Mouse (Mus musculus) left cerebral cortex, postnatal 10 days (tissue): Measurements from ENCODE around the gene Pdcd11. TPM values are rescaled to one million over a fixed set of nuclear protein-coding genes. Genes with fewer than 3 reads are reported as not detected.
A peak's percentile ranks its signal among the peaks of the same experiment; 100 is the strongest.
"Not testable (repeated sequence)": the region's sequence is repeated elsewhere in the genome, so short reads cannot be mapped to it uniquely, and the experiment has no call there.

Experiments used
- DNase-seq, 2 experiments: peaks; one replicate each; pipeline ENCODE4 v3.0.0; 2021 to 2022; ENCODE audit warnings: low spot score in 2 of 2, mixed read lengths in 1 of 2; ENCODE audit errors: extremely low spot score in 1 of 2
- intact Hi-C: fragments of 180-260 bp; cut with DNase I; formaldehyde crosslinking; loops from one replicate; pipeline ENCODE4 v1.15.1; 2025
- total RNA-seq, 2 experiments: library from RNA; stranded (reverse); gene quantifications; 2 replicates each; pipeline ENCODE4 v1.2.3; 2021

Pdcd11 gene
- total RNA-seq, 2 experiments from 2014 or later: 14.2 to 14.8 TPM

- peak in 1 of 2 experiments; percentile 16 for DNase-seq
- intact Hi-C loops: no loop called here
Observed at GRCm38 (mm10) chr19:47118634-47119033, 28.1 kb downstream of the Pdcd11 start.

GRCm38 (mm10) chr19:47121054-47121453 lies 30.5 kb downstream of the Pdcd11 start:
- intact Hi-C loops: loop anchor here (2.0 kb wide), 1 partner anchor 48 kb away; no protein-coding TSS in a partner anchor
- peak in 1 of 2 experiments; percentile 30 for DNase-seq

DNA sequence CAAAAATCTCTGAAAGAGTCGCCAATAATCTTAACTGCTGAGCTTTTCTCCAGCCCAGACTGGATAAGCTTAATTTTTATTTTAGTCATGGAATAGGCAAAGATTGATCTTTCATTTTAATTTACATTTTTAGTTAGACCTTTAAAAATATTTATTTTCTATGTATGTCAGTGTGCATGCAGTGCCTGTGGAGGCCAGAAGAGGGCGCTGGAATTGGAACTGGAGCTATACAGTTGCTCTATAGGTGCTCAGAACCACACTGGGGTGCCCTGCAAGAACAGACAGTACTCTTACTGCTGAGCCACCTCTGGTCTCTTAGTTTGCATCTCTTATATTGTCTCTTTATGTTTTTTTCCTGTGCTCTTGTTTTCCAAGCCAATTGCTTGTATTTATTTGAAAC lies 32.2 kb downstream of the Pdcd11 start:
- intact Hi-C loops: no loop called here

GRCm38 (mm10) chr19:47128164-47128563 lies 37.6 kb downstream of the Pdcd11 start:
- intact Hi-C loops: no loop called here
- no peak for DNase-seq

More for the DNA sequence above, 32.2 kb downstream of the Pdcd11 start:
- DNase-seq: no peak

- no peak for DNase-seq
- intact Hi-C loops: no loop called here
Observed at GRCm38 (mm10) chr19:47128835-47129234, 38.3 kb downstream of the Pdcd11 start.

DNA sequence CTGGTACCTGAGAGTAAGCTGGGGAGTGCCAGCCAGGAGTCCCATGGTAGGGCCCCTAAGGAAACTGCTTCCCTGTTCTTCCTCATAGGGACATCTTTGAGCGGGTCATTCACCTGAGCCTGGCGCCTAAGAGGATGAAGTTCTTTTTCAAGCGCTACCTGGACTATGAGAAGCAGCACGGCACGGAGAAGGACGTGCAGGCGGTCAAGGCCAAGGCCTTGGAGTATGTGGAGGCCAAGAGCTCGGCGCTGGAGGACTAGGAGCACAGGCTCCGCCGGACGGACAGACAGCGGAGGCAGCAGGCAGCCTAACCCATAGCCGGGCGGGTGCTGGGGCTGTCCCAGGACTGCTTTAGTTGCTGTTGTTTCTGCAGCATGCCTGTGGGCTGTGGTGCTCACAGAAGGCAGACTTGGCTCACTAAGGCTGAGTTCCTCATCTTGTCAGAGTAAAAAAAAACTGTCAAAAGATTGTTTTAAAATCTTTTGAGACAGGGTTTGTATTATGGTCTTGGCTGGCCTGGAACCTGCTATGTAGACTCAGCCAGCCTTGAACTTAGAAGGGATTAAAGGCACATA lies 40.1 kb downstream of the Pdcd11 start:
- intact Hi-C loops: no loop called here
- DNase-seq: no peak

DNA sequence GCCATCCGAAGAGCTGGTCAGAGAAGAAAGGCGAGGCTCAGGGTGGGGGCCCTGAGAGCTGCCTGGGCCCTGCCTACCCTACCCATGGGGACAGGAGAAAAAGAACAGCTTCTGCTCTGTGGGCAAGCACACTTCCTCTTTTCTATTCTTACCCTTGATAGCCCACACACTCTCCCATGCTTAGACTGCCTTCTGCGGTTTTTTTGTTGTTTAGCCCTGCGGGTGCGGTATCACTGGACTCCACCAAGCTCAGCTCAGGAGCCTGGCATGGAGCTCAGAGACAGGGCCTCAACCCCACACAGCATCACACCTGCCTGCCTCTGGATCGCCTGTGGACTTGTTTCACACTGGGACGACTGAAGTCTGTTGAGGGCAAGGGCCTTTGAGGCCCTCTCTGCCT lies 42.6 kb downstream of the Pdcd11 start:
- intact Hi-C loops: no loop called here
- DNase-seq: no peak

GRCm38 (mm10) chr19:47135568-47135967 lies 45.0 kb downstream of the Pdcd11 start:
- intact Hi-C loops: no loop called here
- DNase-seq: no peak

DNA sequence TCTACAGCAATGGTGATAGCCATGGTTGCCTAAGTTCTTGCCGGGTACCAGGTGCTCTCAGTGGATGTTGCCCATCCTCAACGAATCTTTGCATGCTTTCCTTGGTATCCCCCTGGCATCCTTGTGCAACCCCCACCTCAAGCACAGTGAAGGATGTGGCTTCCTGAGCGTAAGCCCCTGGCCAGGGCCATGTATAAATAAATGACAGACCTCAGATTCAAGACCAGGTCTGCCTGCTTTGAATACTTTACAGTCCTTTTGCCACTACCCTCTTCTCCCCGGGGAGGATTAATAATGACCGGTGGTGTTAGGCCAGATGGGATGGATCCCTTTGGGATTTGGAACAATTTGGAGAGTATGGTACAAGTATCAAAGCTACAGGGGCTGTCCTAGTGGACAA lies 45.6 kb downstream of the Pdcd11 start:
- DNase-seq: no peak
- intact Hi-C loops: no loop called here

GRCm38 (mm10) chr19:47137051-47137581 lies 46.5 kb downstream of the Pdcd11 start:
- DNase-seq: peak in 1 of 2 experiments; percentile 63
- intact Hi-C loops: no loop called here

- intact Hi-C loops: no loop called here
- peak; percentile 45 to 75 for DNase-seq
Observed at GRCm38 (mm10) chr19:47137771-47138421, 47.3 kb downstream of the Pdcd11 start, which contains the start of gene Calhm2. Gene Calhm2, minus strand, starts transcription at chr19:47138294.

GRCm38 (mm10) chr19:47139611-47140010 lies 49.0 kb downstream of the Pdcd11 start:
- intact Hi-C loops, DNase-seq: not testable (repeated sequence)

- intact Hi-C loops: no loop called here
- no peak for DNase-seq
Observed at GRCm38 (mm10) chr19:47142438-47142837, 51.9 kb downstream of the Pdcd11 start.

DNA sequence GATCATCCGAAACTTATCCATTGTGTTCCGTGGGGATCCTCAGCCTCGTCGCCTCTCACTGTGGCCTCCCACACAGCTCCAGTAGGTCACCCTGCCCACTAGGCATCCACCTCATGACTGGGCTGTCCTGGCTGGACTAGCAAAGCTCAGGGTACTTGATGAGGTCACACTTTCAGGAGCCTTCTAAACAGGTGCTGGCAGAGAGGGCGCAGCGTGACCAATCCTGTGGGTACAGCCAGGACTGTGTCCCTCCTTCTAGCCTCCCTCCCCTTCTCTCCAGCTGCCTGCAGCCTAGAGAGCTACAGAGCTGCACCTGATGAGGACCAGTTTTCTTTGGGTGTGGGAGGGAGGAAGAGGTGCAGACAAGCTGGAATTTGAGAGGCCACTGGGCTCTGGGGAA lies 53.6 kb downstream of the Pdcd11 start, which contains the start of gene Calhm1:
Gene Calhm1, minus strand, starts transcription at position 101 of the 400 bp plus-strand sequence.
- intact Hi-C loops: no loop called here
- no peak for DNase-seq

GRCm38 (mm10) chr19:47148267-47148847 lies 57.8 kb downstream of the Pdcd11 start:
- intact Hi-C loops: no loop called here
- DNase-seq: no peak

DNA sequence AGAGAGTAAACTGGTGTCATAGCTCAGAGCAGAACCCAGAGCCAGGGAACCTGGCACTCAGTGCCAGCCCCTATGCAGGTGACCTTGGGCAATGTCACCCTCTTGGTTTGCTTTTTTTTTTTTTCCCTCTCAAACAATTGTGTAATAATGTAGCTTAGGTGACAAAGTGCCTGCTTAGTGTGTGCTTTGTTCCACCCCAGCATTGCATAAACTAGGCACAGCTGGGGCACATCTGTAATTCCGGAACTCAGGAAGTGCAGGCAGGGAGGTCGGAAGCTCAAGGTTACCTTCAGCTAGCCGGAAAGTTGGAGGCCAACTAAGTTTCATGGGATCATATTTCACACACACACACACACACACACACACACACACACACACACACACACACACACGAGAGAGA lies 59.3 kb downstream of the Pdcd11 start:
- DNase-seq: no peak
- intact Hi-C loops: no loop called here

DNA sequence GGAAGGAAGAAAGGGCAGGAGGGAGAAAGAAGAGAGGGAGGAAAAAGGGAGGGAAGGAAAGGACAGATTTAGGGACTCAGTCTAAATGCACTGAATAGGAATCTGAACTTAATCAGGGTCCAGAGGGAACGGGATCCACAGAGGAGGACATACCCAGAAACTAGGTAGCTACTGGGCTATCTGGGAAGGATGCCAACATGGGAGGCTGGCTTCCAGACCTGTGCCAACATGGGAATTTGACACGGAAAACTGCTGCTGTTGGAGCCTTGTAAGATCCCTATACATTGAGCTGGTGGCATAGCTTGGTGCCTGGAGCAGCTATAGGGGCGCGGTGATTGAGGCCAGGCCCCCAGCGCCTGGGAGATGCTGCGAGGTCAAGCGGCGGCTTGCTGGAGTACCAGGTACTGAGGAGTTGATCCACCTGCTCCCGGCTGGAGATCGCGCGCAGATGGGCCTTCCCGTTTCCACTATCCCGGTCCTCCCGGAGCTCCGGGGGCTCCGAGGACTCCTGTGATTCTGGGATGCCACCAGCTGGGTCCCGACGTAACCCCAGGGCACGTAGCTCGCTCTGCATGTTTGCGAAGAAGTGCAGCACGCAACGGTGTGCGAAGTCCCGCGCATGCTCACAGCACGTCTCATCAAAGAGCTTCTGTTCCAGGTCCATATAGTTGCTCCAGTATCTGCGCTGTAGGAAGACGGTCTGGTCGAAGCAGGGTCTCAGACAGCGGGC lies 60.9 kb downstream of the Pdcd11 start:
- no peak for DNase-seq
- intact Hi-C loops: no loop called here

- intact Hi-C loops: no loop called here
- DNase-seq: no peak
Observed at GRCm38 (mm10) chr19:47152062-47152369, 61.4 kb downstream of the Pdcd11 start.

DNA sequence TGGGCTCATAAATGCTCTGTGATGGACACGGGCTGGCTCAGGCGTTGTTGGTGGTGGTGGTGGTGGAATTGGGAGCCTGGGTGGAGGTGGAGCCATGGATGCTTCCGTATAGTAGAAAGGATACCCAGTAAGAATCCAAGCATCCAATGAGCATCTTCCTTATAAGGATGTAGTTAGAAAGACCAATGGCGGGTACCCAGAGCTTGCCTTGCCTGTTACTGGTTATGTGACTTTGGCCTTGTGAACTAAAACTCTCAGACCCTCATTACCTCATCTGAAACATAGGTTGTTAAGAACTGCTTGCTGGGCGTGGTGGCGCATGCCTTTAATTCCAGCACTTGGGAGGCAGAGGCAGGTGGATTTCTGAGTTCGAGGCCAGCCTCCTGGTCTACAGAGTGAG lies 63.2 kb downstream of the Pdcd11 start:
- intact Hi-C loops: no loop called here
- DNase-seq: no peak
